Mouse (Mus musculus) liver, postnatal 0 days (tissue): ENCODE data around the gene Sertad2. TPM values are rescaled to one million over a fixed set of nuclear protein-coding genes. Genes with fewer than 3 reads are reported as not detected.

Source experiments
- ATAC-seq: fragments of 200-750 bp; cut with Nextera tagmentation; 2 replicates; pipeline ENCODE4 v1.8.0; 2017; ENCODE audit warnings: mild to moderate bottlenecking, moderate library complexity
- DNase-seq: peaks from one replicate; pipeline ENCODE4 v3.0.0-alpha.2; 2016
- H3K27ac ChIP-seq: fragments of 300-500 bp; sonication (generic); 2 replicates; pipeline ENCODE4 v1.5.1; 2014; ENCODE audit warnings: antibody characterized with exemption, moderate library complexity, mild to moderate bottlenecking, low read depth
- H3K27me3 ChIP-seq: fragments of 300-500 bp; sonication (generic); 2 replicates; pipeline ENCODE4 v1.6.1; 2014; ENCODE audit warnings: low read length, control low read depth, mixed read lengths; ENCODE audit not compliant: insufficient read depth
- H3K36me3 ChIP-seq: fragments of 300-500 bp; sonication (generic); replicated peaks from 2 replicates; pipeline ENCODE4 v1.6.1; 2014; ENCODE audit warnings: mild to moderate bottlenecking, control low read depth, low read length, moderate library complexity, mixed read lengths; ENCODE audit not compliant: insufficient read depth
- H3K4me1 ChIP-seq: fragments of 300-500 bp; sonication (generic); 2 replicates; pipeline ENCODE4 v1.6.1; 2014; ENCODE audit warnings: antibody characterized with exemption, mild to moderate bottlenecking, control low read depth; ENCODE audit not compliant: insufficient read depth
- H3K4me2 ChIP-seq: fragments of 300-500 bp; sonication (generic); 2 replicates; pipeline ENCODE4 v1.6.1; 2014; ENCODE audit warnings: low read depth, mild to moderate bottlenecking, low read length, moderate library complexity, mixed read lengths
- H3K4me3 ChIP-seq: fragments of 300-500 bp; sonication (generic); 2 replicates; pipeline ENCODE4 v1.5.1; 2014; ENCODE audit warnings: low read depth, low read length
- H3K9ac ChIP-seq: fragments of 300-500 bp; sonication (generic); replicated peaks from 2 replicates; pipeline ENCODE4 v1.6.1; 2014; ENCODE audit warnings: mild to moderate bottlenecking, moderate library complexity
- H3K9me3 ChIP-seq: fragments of 300-500 bp; sonication (generic); 2 replicates; pipeline ENCODE4 v1.6.1; 2016; ENCODE audit warnings: mild to moderate bottlenecking, control low read depth, low read length, mixed read lengths
- CTCF ChIP-seq: sonication (generic); IDR thresholded peaks from 2 replicates; pipeline ENCODE4 v1.5.1; 2016; ENCODE audit warnings: antibody characterized with exemption, low read depth
- EP300 ChIP-seq: IDR thresholded peaks from 2 replicates; pipeline ENCODE4 v1.6.1; 2016; ENCODE audit warnings: antibody characterized with exemption, low read depth, mild to moderate bottlenecking
- WGBS: fragments of 180-500 bp; shearing (Covaris S2); extraction: QIAGEN DNeasy Blood & Tissue Kit; methylation state at CpG from one replicate; pipeline ENCODE4 v1.1.7; 2014; ENCODE audit not compliant: insufficient replicate concordance; 5-methylcytosine and 5-hydroxymethylcytosine counted together
- polyA plus RNA-seq: library from polyadenylated mRNA; unstranded; fragments of >200 nt; fragmentation: Nextera tagmentation; extraction: Ambion mirVana; gene quantifications from 2 replicates; pipeline ENCODE4 v1.2.1, GENCODE M21; 2015

Gene Sertad2
- polyA plus RNA-seq, 1 experiment from 2014 or later, result 24.0 TPM

- H3K36me3 ChIP-seq, result no peaks in the 10 kb centered on the region
- H3K4me3 ChIP-seq, result no peak overlapping the region
- ATAC-seq, result no peak
- no peaks in the 10 kb centered on the region for H3K27me3 ChIP-seq
- TF ChIP-seq CTCF (no peak), EP300 (no peak)
- H3K4me2 ChIP-seq, result no peak overlapping the region
- peaks cover 17% of the 10 kb centered on the region for H3K4me1 ChIP-seq
- no peak for DNase-seq
- H3K9me3 ChIP-seq, result no peaks in the 10 kb centered on the region
- WGBS, result 66% methylated on average over 8 of the region's 8 CpGs
- H3K27ac ChIP-seq, result peak overlapping the region; percentile 48; the same call in 1 of the 2 replicates
- no peak overlapping the region for H3K9ac ChIP-seq
These were observed 10.0 kb downstream of the Sertad2 start for GRCm38 (mm10) chr11:20552758-20553673.

- no peak for ATAC-seq
- H3K9me3 ChIP-seq, result no peaks in the 10 kb centered on the region
- 62% methylated on average over 2 of the region's 3 CpGs for WGBS
- DNase-seq, result no peak
- H3K4me1 ChIP-seq, result peaks cover 20% of the 10 kb centered on the region
- no peak for TF ChIP-seq CTCF
- no peak for TF ChIP-seq EP300
- H3K36me3 ChIP-seq, result no peaks in the 10 kb centered on the region
- no peaks in the 10 kb centered on the region for H3K27me3 ChIP-seq
- H3K4me2 ChIP-seq, result no peak overlapping the region
- no peak overlapping the region for H3K4me3 ChIP-seq
- no peak overlapping the region for H3K27ac ChIP-seq
- H3K9ac ChIP-seq, result no peak overlapping the region
These were observed 12.6 kb downstream of the Sertad2 start for GRCm38 (mm10) chr11:20555651-20556050.

DNA sequence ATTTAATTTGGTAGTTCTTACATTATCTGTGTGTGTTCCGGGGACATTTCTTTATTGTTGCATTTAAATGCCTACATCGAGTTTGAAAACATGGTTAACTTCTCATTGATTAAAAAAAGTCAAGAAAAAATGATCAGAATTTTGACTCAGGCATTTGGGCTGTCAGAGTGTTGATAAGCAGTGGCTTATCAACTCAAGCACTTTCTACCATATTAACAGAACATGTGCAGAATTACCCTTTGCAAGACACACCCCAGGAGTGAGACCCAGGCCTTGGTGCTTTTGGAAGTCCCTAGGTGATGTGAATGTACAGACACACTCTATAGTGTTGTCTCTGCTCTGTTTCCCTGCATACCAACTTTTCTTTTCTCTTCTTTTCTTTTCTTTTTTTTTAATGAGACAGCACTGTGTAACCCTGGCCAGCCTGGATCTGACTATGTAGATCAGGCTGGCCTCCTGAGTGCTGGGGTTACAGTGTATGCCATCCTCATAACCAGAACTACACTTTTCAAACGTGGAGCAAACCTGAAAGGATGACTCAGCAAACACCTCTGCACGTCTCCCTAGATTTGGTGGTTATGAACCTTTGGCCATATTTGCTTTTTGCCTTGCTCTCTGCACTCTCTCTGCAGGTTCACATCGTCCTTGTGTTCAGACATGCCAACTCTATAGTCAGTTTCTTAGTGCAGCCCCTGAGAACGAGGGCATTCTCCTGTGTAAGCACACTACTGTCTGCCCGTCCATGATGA, 13.3 kb downstream of the Sertad2 start:
- WGBS, result 45% methylated on average over 7 of the region's 7 CpGs
- Histone ChIP-seq H3K4me1 (peaks cover 23% of the 10 kb centered on the region), H3K27me3 (no peaks in the 10 kb centered on the region), H3K36me3 (no peaks in the 10 kb centered on the region), H3K4me3 (no peak overlapping the region), H3K9ac (no peak overlapping the region), H3K4me2 (peak overlapping the region; percentile 11; the same call in 1 of the 2 replicates), H3K27ac (peak overlapping the region; percentile 13; the same call in 1 of the 2 replicates), H3K9me3 (no peaks in the 10 kb centered on the region)
- TF ChIP-seq EP300 (no peak), CTCF (no peak)
- ATAC-seq (peak; percentile 40), DNase-seq (no peak)

DNA sequence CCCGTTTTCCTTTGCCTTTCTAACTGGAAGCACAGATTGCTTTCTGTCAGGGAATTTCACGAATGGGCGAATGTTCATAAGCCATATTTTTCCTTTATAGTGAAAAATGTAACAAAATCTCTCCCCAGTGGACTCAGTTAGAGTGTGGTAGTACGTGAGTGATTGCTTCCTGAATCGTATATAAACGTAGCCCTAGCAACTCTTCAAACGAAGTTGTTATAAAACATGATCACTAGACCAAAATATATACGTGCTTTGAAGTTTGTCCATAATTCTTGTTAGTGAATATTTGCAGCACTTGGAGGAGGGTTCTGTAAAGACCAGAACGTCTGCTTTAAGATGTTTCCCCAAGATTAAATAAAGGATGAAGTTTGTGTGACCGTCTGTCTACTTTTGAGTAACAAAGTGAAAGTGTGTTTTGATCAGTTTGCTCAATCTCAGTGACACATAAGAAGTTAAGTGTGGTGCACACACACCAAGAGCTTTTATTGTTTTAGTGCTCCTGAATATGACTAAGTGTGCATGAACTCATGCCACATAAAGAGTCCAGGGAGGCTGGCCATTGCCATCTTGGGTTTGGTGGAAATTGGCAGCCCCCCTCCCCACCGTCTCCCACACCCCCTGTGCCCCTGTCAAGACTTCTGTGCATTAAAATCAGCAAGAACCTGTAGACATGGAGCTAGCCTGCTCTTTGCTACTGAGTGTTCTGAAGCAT, 16.3 kb downstream of the Sertad2 start:
- Histone ChIP-seq H3K9ac (no peak overlapping the region), H3K27me3 (no peaks in the 10 kb centered on the region), H3K4me3 (no peak overlapping the region), H3K27ac (no peak overlapping the region), H3K4me2 (no peak overlapping the region), H3K36me3 (no peaks in the 10 kb centered on the region), H3K9me3 (no peaks in the 10 kb centered on the region), H3K4me1 (peaks cover 15% of the 10 kb centered on the region)
- no peak for ATAC-seq
- 64% methylated on average over 11 of the region's 11 CpGs for WGBS
- no peak for DNase-seq
- TF ChIP-seq CTCF, result no peak
- no peak for TF ChIP-seq EP300

GRCm38 (mm10) chr11:20559951-20560642, 17.0 kb downstream of the Sertad2 start:
- ATAC-seq (no peak), DNase-seq (no peak)
- H3K36me3 ChIP-seq, result no peaks in the 10 kb centered on the region
- no peak overlapping the region for H3K4me3 ChIP-seq
- H3K4me1 ChIP-seq, result peaks cover 15% of the 10 kb centered on the region
- WGBS, result 63% methylated on average over 10 of the region's 10 CpGs
- TF ChIP-seq CTCF (no peak), EP300 (no peak)
- H3K4me2 ChIP-seq, result no peak overlapping the region
- no peak overlapping the region for H3K9ac ChIP-seq
- no peaks in the 10 kb centered on the region for H3K9me3 ChIP-seq
- no peaks in the 10 kb centered on the region for H3K27me3 ChIP-seq
- H3K27ac ChIP-seq, result 0 out of 2 replicates have a peak overlapping the region, but pooled peaks have one; percentile 30
